Mouse (Mus musculus) brain, embryonic 14.5 days (tissue): ENCODE data around the gene Dner.

Experiments used
- CTCF ChIP-seq: fragments of 200-500 bp; IDR thresholded peaks from 2 replicates; pipeline ENCODE4 v1.5.1; 2012; ENCODE audit warnings: inconsistent platforms, mild to moderate bottlenecking, moderate library complexity, borderline replicate concordance; ENCODE audit not compliant: insufficient read depth, insufficient read length; ENCODE audit errors: extremely low read depth
- POLR2A ChIP-seq: fragments of 200-500 bp; IDR thresholded peaks from 2 replicates; pipeline ENCODE4 v1.6.1; 2012; ENCODE audit warnings: mild to moderate bottlenecking, inconsistent platforms, borderline replicate concordance; ENCODE audit not compliant: poor library complexity, insufficient read depth, insufficient read length, severe bottlenecking; ENCODE audit errors: extremely low read depth

DNA sequence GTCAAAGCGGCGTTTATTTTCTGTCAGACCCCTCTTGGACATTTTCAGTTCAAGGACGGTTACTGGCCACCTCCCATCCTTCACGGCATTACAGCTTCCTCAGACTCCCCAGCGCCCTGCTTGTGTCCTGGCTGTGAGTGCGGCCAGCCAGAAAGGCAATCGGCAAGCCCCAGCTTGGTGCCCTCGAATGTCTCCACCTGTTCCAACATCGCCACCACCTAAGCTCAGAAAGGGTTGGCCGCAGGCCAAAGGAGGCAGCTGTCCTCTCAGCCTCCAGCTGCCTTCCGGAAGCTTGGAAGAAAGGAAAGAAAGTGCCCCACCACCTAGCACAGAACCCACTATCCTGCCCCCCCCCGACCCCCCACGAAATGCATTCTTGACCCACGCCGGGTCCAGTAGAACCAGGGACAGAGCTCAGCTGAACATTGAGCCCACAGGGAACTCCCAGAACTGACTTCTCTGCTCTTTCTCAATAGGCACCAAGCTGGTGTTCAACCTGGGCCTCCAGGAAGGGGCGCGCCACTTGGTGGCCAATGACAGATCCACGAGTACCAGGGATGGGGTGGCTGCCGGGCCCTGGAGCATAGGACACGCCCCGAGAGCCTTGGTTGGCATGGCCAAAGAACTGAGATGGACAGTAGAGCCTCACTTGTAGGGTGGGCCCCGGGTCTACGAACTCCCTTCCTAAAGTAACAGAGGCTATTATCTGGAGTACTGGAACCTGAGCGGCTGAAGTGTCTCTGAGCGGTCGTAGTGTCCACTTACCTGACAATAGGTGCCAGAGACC lies 1.1 kb downstream of the Dner start:
- peak; percentile 44; the same call in 1 of the 2 replicates for TF ChIP-seq CTCF
- TF ChIP-seq POLR2A: no peak
